Mouse (Mus musculus) heart, postnatal 0 days (tissue): ENCODE measurements around the gene Disp1. TPM values are rescaled to one million over a fixed set of nuclear protein-coding genes. Genes with fewer than 3 reads are reported as not detected.

Experiments used
- ATAC-seq: fragments of 200-750 bp; cut with Nextera tagmentation; 2 replicates; pipeline ENCODE4 v1.8.0; 2017; ENCODE audit warnings: low read depth, moderate number of reproducible peaks, moderate library complexity; ENCODE audit not compliant: insufficient read depth
- DNase-seq: peaks from one replicate; pipeline ENCODE4 v3.0.0-alpha.2; 2016; ENCODE audit warnings: low spot score
- H3K27ac ChIP-seq: fragments of 300-500 bp; sonication (generic); 2 replicates; pipeline ENCODE4 v1.5.1; 2014; ENCODE audit warnings: low read depth, mild to moderate bottlenecking
- H3K27me3 ChIP-seq: fragments of 300-500 bp; sonication (generic); 2 replicates; pipeline ENCODE4 v1.6.1; 2014; ENCODE audit warnings: low read length, mixed read lengths; ENCODE audit not compliant: control insufficient read depth, insufficient read depth
- H3K36me3 ChIP-seq: fragments of 300-500 bp; sonication (generic); replicated peaks from 2 replicates; pipeline ENCODE4 v1.6.1; 2014; ENCODE audit warnings: low read length, mixed read lengths; ENCODE audit not compliant: control insufficient read depth, insufficient read depth
- H3K4me1 ChIP-seq: fragments of 300-500 bp; sonication (generic); 2 replicates; pipeline ENCODE4 v1.6.1; 2014; ENCODE audit warnings: antibody characterized with exemption; ENCODE audit not compliant: control insufficient read depth, insufficient read depth
- H3K4me2 ChIP-seq: fragments of 300-500 bp; sonication (generic); 2 replicates; pipeline ENCODE4 v1.6.1; 2014; ENCODE audit warnings: low read depth, mild to moderate bottlenecking, low read length, moderate library complexity
- H3K4me3 ChIP-seq: fragments of 300-500 bp; sonication (generic); 2 replicates; pipeline ENCODE4 v1.5.1; 2014; ENCODE audit warnings: low read depth, low read length
- H3K9ac ChIP-seq: fragments of 300-500 bp; sonication (generic); replicated peaks from 2 replicates; pipeline ENCODE4 v1.6.1; 2014; ENCODE audit warnings: low read depth, low read length, mixed read lengths
- H3K9me3 ChIP-seq: fragments of 300-500 bp; sonication (generic); replicated peaks from 2 replicates; pipeline ENCODE4 v1.6.1; 2016; ENCODE audit warnings: low read length; ENCODE audit not compliant: control insufficient read depth
- CTCF ChIP-seq: IDR thresholded peaks from 2 replicates; pipeline ENCODE4 v1.5.1; 2016; ENCODE audit warnings: antibody characterized with exemption, control low read depth, low read depth
- EP300 ChIP-seq: IDR thresholded peaks from 2 replicates; pipeline ENCODE4 v1.6.1; 2016; ENCODE audit warnings: antibody characterized with exemption, low read depth
- WGBS: fragments of 180-500 bp; shearing (Covaris S2); extraction: QIAGEN DNeasy Blood & Tissue Kit; methylation state at CpG from one replicate; pipeline ENCODE4 v1.1.7; 2014; 5-methylcytosine and 5-hydroxymethylcytosine counted together
- polyA plus RNA-seq: library from polyadenylated mRNA; unstranded; fragments of >200 nt; fragmentation: Nextera tagmentation; extraction: Ambion mirVana; gene quantifications from 2 replicates; pipeline ENCODE4 v1.2.1, GENCODE M21; 2015
- total RNA-seq: library from RNA; depleted of rRNA; stranded (reverse); fragments of >200 nt; gene quantifications from 2 replicates; pipeline ENCODE4 v1.2.3, GENCODE M21; 2014; ENCODE audit warnings: low replicate concordance

Disp1 gene
- total and polyA plus RNA-seq, 2 experiments from 2014 or later = 5.8 to 8.1 TPM

- H3K27ac ChIP-seq = peak overlapping the region; percentile 47; the same call in 1 of the 2 replicates
Observed at GRCm38 (mm10) chr1:183055608-183056288, 165.6 kb downstream of the Disp1 start.

GRCm38 (mm10) chr1:183052663-183053062 lies 168.7 kb downstream of the Disp1 start:
- peaks cover 29% of the 10 kb centered on the region for H3K4me1 ChIP-seq
- 39% methylated on average over 7 of the region's 7 CpGs for WGBS
- ATAC-seq (peak; percentile 28; the same call in 1 of the 2 replicates), DNase-seq (no peak)
- H3K9ac ChIP-seq = no peak overlapping the region
- no peaks in the 10 kb centered on the region for H3K9me3 ChIP-seq
- no peak for TF ChIP-seq CTCF
- no peak for TF ChIP-seq EP300
- no peaks in the 10 kb centered on the region for H3K27me3 ChIP-seq
- no peak overlapping the region for H3K4me3 ChIP-seq
- H3K27ac ChIP-seq = no peak overlapping the region
- H3K36me3 ChIP-seq = no peaks in the 10 kb centered on the region
- H3K4me2 ChIP-seq = no peak overlapping the region

More at GRCm38 (mm10) chr1:183055608-183056288, 165.6 kb downstream of the Disp1 start:
- H3K9me3 ChIP-seq = no peaks in the 10 kb centered on the region
- no peak overlapping the region for H3K4me3 ChIP-seq
- no peaks in the 10 kb centered on the region for H3K36me3 ChIP-seq
- peak; percentile 49 for DNase-seq
- no peak overlapping the region for H3K4me2 ChIP-seq
- no peak for TF ChIP-seq EP300
- no peak for TF ChIP-seq CTCF
- H3K9ac ChIP-seq = no peak overlapping the region
- ATAC-seq = peak; percentile 46
- 17% methylated on average over 2 of the region's 2 CpGs for WGBS
- H3K27me3 ChIP-seq = no peaks in the 10 kb centered on the region
- peaks cover 16% of the 10 kb centered on the region for H3K4me1 ChIP-seq

- Histone ChIP-seq H3K4me1 (peaks cover 24% of the 10 kb centered on the region), H3K36me3 (no peaks in the 10 kb centered on the region), H3K9ac (no peak overlapping the region), H3K27ac (no peak overlapping the region), H3K9me3 (no peaks in the 10 kb centered on the region), H3K27me3 (no peaks in the 10 kb centered on the region), H3K4me2 (no peak overlapping the region), H3K4me3 (no peak overlapping the region)
- no peak for TF ChIP-seq CTCF
- no peak; the same call in 1 of the 2 replicates for TF ChIP-seq EP300
- peak; percentile 65 for DNase-seq
- ATAC-seq = peak; percentile 64
- WGBS = 61% methylated on average over 6 of the region's 6 CpGs
Observed at GRCm38 (mm10) chr1:183049295-183049694, 172.0 kb downstream of the Disp1 start.

GRCm38 (mm10) chr1:183047913-183048523 lies 173.3 kb downstream of the Disp1 start:
- no peak overlapping the region for H3K9ac ChIP-seq
- no peak for TF ChIP-seq EP300
- no peak for TF ChIP-seq CTCF
- no peaks in the 10 kb centered on the region for H3K27me3 ChIP-seq
- H3K36me3 ChIP-seq = no peaks in the 10 kb centered on the region
- H3K4me1 ChIP-seq = peaks cover 34% of the 10 kb centered on the region
- peak overlapping the region; percentile 8; the same call in 1 of the 2 replicates for H3K27ac ChIP-seq
- 25% methylated on average over 5 of the region's 5 CpGs for WGBS
- H3K4me2 ChIP-seq = no peak overlapping the region
- H3K9me3 ChIP-seq = no peaks in the 10 kb centered on the region
- no peak for DNase-seq
- ATAC-seq = peak; percentile 19; the same call in 1 of the 2 replicates
- H3K4me3 ChIP-seq = no peak overlapping the region

GRCm38 (mm10) chr1:183047191-183047912 lies 174.0 kb downstream of the Disp1 start:
- H3K4me2 ChIP-seq = no peak overlapping the region
- 41% methylated on average over 7 of the region's 7 CpGs for WGBS
- H3K27me3 ChIP-seq = no peaks in the 10 kb centered on the region
- no peak overlapping the region for H3K9ac ChIP-seq
- no peaks in the 10 kb centered on the region for H3K36me3 ChIP-seq
- TF ChIP-seq EP300 (no peak), CTCF (no peak)
- DNase-seq = peak; percentile 39
- H3K9me3 ChIP-seq = 0 out of 2 replicates have a peak, but pooled peaks cover under 1% of the 10 kb centered on the region
- peaks cover 34% of the 10 kb centered on the region for H3K4me1 ChIP-seq
- peak overlapping the region; percentile 8; the same call in 1 of the 2 replicates for H3K27ac ChIP-seq
- H3K4me3 ChIP-seq = no peak overlapping the region
- no peak for ATAC-seq
